Mouse (Mus musculus): ENCODE data around the gene Itpk1.

Gene Itpk1

GRCm38 (mm10) chr12:102594627-102595026 lies 110.1 kb downstream of the Itpk1 start:
- no peak for DNase-seq (ENCODE audit: low read depth, low spot score)

GRCm38 (mm10) chr12:102593699-102594098 lies 111.0 kb downstream of the Itpk1 start:
- no peak for DNase-seq (ENCODE audit: low read depth, low spot score)

GRCm38 (mm10) chr12:102590711-102591360 lies 113.9 kb downstream of the Itpk1 start:
- no peak for DNase-seq (ENCODE audit: low read depth, low spot score)

GRCm38 (mm10) chr12:102587106-102587505 lies 117.6 kb downstream of the Itpk1 start:
- DNase-seq (ENCODE audit: low read depth, low spot score), result no peak

- no peak for DNase-seq (ENCODE audit: low read depth, low spot score)
These were observed 118.3 kb downstream of the Itpk1 start for GRCm38 (mm10) chr12:102586286-102586881.

- no peak for DNase-seq (ENCODE audit: low read depth, low spot score)
These were observed 119.3 kb downstream of the Itpk1 start for GRCm38 (mm10) chr12:102585390-102585789.

- DNase-seq (ENCODE audit: low read depth, low spot score), result no peak
These were observed 122.3 kb downstream of the Itpk1 start for GRCm38 (mm10) chr12:102582441-102582840.

- no peak for DNase-seq (ENCODE audit: low read depth, low spot score)
These were observed 123.0 kb downstream of the Itpk1 start for GRCm38 (mm10) chr12:102581579-102582196.

- DNase-seq (ENCODE audit: low read depth, low spot score), result peak; percentile 59
These were observed 125.7 kb downstream of the Itpk1 start for GRCm38 (mm10) chr12:102579041-102579440.

GRCm38 (mm10) chr12:102576659-102577398 lies 127.9 kb downstream of the Itpk1 start:
- DNase-seq (ENCODE audit: low read depth, low spot score), result no peak

- DNase-seq (ENCODE audit: low read depth, low spot score), result no peak
These were observed 129.0 kb downstream of the Itpk1 start for GRCm38 (mm10) chr12:102575541-102576329.

GRCm38 (mm10) chr12:102573036-102573435 lies 131.7 kb downstream of the Itpk1 start:
- no peak for DNase-seq (ENCODE audit: low read depth, low spot score)

GRCm38 (mm10) chr12:102571666-102572065 lies 133.1 kb downstream of the Itpk1 start:
- DNase-seq (ENCODE audit: low read depth, low spot score), result no peak

- DNase-seq (ENCODE audit: low read depth, low spot score), result no peak
These were observed 134.0 kb downstream of the Itpk1 start for GRCm38 (mm10) chr12:102570734-102571133.

- DNase-seq (ENCODE audit: low read depth, low spot score), result no peak
These were observed 134.6 kb downstream of the Itpk1 start for GRCm38 (mm10) chr12:102570111-102570510.

GRCm38 (mm10) chr12:102568219-102568618 lies 136.5 kb downstream of the Itpk1 start:
- DNase-seq (ENCODE audit: low read depth, low spot score), result no peak

- DNase-seq (ENCODE audit: low read depth, low spot score), result no peak
These were observed 137.8 kb downstream of the Itpk1 start for GRCm38 (mm10) chr12:102566951-102567350.

- no peak for DNase-seq (ENCODE audit: low read depth, low spot score)
These were observed 139.6 kb downstream of the Itpk1 start for GRCm38 (mm10) chr12:102565086-102565485.

GRCm38 (mm10) chr12:102557372-102557771 lies 147.4 kb downstream of the Itpk1 start:
- no peak for DNase-seq (ENCODE audit: low read depth, low spot score)

GRCm38 (mm10) chr12:102555850-102556249 lies 148.9 kb downstream of the Itpk1 start:
- DNase-seq (ENCODE audit: low read depth, low spot score), result no peak

- peak; percentile 93 for DNase-seq (ENCODE audit: low read depth, low spot score)
These were observed 149.8 kb downstream of the Itpk1 start, which contains the start of gene Chga for GRCm38 (mm10) chr12:102554721-102555516. TSS of gene Chga (plus strand) at chr12:102554969.

All from R1 (cell line).